Mouse (Mus musculus) neural tube, embryonic 11.5 days (tissue): ENCODE data around the gene Pla2g2f. TPM values are rescaled to one million over a fixed set of nuclear protein-coding genes. Genes with fewer than 3 reads are reported as not detected.

ENCODE experiments used
- ATAC-seq: fragments of 200-750 bp; cut with Nextera tagmentation; 2 replicates; pipeline ENCODE4 v1.8.0; 2017; ENCODE audit warnings: moderate number of reproducible peaks, mild to moderate bottlenecking, moderate TSS enrichment, moderate library complexity; ENCODE audit not compliant: insufficient read depth, low FRiP score, low TSS enrichment
- DNase-seq: peaks from one replicate; pipeline ENCODE4 v3.0.0-alpha.2; 2015; ENCODE audit warnings: low spot score
- H3K27ac ChIP-seq: fragments of 300-500 bp; sonication (generic); 2 replicates; pipeline ENCODE4 v1.5.1; 2014; ENCODE audit warnings: low read depth, mild to moderate bottlenecking, low read length
- H3K27me3 ChIP-seq: fragments of 300-500 bp; sonication (generic); 2 replicates; pipeline ENCODE4 v1.6.1; 2014; ENCODE audit warnings: mild to moderate bottlenecking, low read length, mixed read lengths; ENCODE audit not compliant: control insufficient read depth, insufficient read depth
- H3K36me3 ChIP-seq: fragments of 300-500 bp; sonication (generic); 2 replicates; pipeline ENCODE4 v1.6.1; 2014; ENCODE audit warnings: mild to moderate bottlenecking, low read length, moderate library complexity, mixed read lengths; ENCODE audit not compliant: control insufficient read depth, insufficient read depth
- H3K4me1 ChIP-seq: fragments of 300-500 bp; sonication (generic); 2 replicates; pipeline ENCODE4 v1.6.1; 2014; ENCODE audit warnings: low read length, mixed read lengths; ENCODE audit not compliant: control insufficient read depth, insufficient read depth
- H3K4me2 ChIP-seq: fragments of 300-500 bp; sonication (generic); 2 replicates; pipeline ENCODE4 v1.6.1; 2014; ENCODE audit warnings: low read depth, mild to moderate bottlenecking, moderate library complexity
- H3K4me3 ChIP-seq: fragments of 300-500 bp; sonication (generic); 2 replicates; pipeline ENCODE4 v1.5.1; 2014; ENCODE audit warnings: low read depth, low read length
- H3K9ac ChIP-seq: fragments of 300-500 bp; sonication (generic); 2 replicates; pipeline ENCODE4 v1.6.1; 2014; ENCODE audit warnings: mild to moderate bottlenecking, low read length
- H3K9me3 ChIP-seq: fragments of 300-500 bp; sonication (generic); 2 replicates; pipeline ENCODE4 v1.6.1; 2016; ENCODE audit warnings: low read length; ENCODE audit not compliant: control insufficient read depth
- WGBS: fragments of 180-500 bp; shearing (Covaris S2); extraction: QIAGEN DNeasy Blood & Tissue Kit; methylation state at CpG from one replicate; pipeline ENCODE4 v1.1.7; 2014; 5-methylcytosine and 5-hydroxymethylcytosine counted together
- polyA plus RNA-seq: library from polyadenylated mRNA; unstranded; fragments of >200 nt; fragmentation: Nextera tagmentation; extraction: Ambion mirVana; gene quantifications from 2 replicates; pipeline ENCODE4 v1.2.1, GENCODE M21; 2014

Gene Pla2g2f
- polyA plus RNA-seq, 1 experiment from 2014 or later: 0.17 TPM

- WGBS: 81% methylated on average over 4 of the region's 4 CpGs
- Histone ChIP-seq H3K9me3 (no peaks in the 10 kb centered on the region), H3K4me1 (no peaks in the 10 kb centered on the region), H3K27me3 (no peaks in the 10 kb centered on the region), H3K36me3 (no peaks in the 10 kb centered on the region), H3K9ac (no peak overlapping the region), H3K4me3 (no peak overlapping the region), H3K4me2 (no peak overlapping the region), H3K27ac (no peak overlapping the region)
- ATAC-seq (no peak), DNase-seq (no peak)
Observed at GRCm38 (mm10) chr4:138704169-138704568, 53.3 kb downstream of the Pla2g2f start.

GRCm38 (mm10) chr4:138703591-138703990, 53.8 kb downstream of the Pla2g2f start:
- Histone ChIP-seq H3K9ac (no peak overlapping the region), H3K4me1 (no peaks in the 10 kb centered on the region), H3K36me3 (no peaks in the 10 kb centered on the region), H3K27me3 (no peaks in the 10 kb centered on the region), H3K4me3 (no peak overlapping the region), H3K4me2 (no peak overlapping the region), H3K27ac (no peak overlapping the region), H3K9me3 (no peaks in the 10 kb centered on the region)
- ATAC-seq: no peak
- DNase-seq: no peak
- WGBS: 69% methylated on average over 7 of the region's 7 CpGs

GRCm38 (mm10) chr4:138702528-138702927, 54.9 kb downstream of the Pla2g2f start:
- ATAC-seq: no peak
- WGBS: 88% methylated on average over 8 of the region's 8 CpGs
- Histone ChIP-seq H3K4me1 (no peaks in the 10 kb centered on the region), H3K4me3 (no peak overlapping the region), H3K4me2 (no peak overlapping the region), H3K9ac (no peak overlapping the region), H3K27me3 (no peaks in the 10 kb centered on the region), H3K27ac (no peak overlapping the region), H3K36me3 (no peaks in the 10 kb centered on the region), H3K9me3 (no peaks in the 10 kb centered on the region)
- DNase-seq: no peak

- Histone ChIP-seq H3K9ac (no peak overlapping the region), H3K9me3 (no peaks in the 10 kb centered on the region), H3K36me3 (no peaks in the 10 kb centered on the region), H3K4me1 (0 out of 2 replicates have a peak, but pooled peaks cover 1% of the 10 kb centered on the region), H3K4me2 (no peak overlapping the region), H3K27me3 (no peaks in the 10 kb centered on the region), H3K4me3 (no peak overlapping the region), H3K27ac (no peak overlapping the region)
- DNase-seq: no peak
- WGBS: 75% methylated on average over 2 of the region's 2 CpGs
- no peak for ATAC-seq
Observed at GRCm38 (mm10) chr4:138702031-138702430, 55.4 kb downstream of the Pla2g2f start.

GRCm38 (mm10) chr4:138701111-138701510, 56.3 kb downstream of the Pla2g2f start:
- DNase-seq (no peak), ATAC-seq (no peak)
- no peak overlapping the region for H3K27ac ChIP-seq
- 62% methylated on average over 8 of the region's 8 CpGs for WGBS
- H3K4me1 ChIP-seq: 0 out of 2 replicates have a peak, but pooled peaks cover 3% of the 10 kb centered on the region
- H3K4me2 ChIP-seq: no peak overlapping the region
- H3K9me3 ChIP-seq: no peaks in the 10 kb centered on the region
- H3K36me3 ChIP-seq: no peaks in the 10 kb centered on the region
- H3K27me3 ChIP-seq: no peaks in the 10 kb centered on the region
- no peak overlapping the region for H3K9ac ChIP-seq
- H3K4me3 ChIP-seq: no peak overlapping the region

Other genes with a start within 250 kb of the Pla2g2f start
- gene Vwa5b1, start 121.7 kb downstream of the Pla2g2f start, polyA plus RNA-seq: 0.23 and 0.48 TPM in 2 replicates
- gene Pla2g2c, start 32.8 kb downstream of the Pla2g2f start, polyA plus RNA-seq: 0.46 and 0.80 TPM in 2 replicates
- gene Ubxn10, start 20.5 kb downstream of the Pla2g2f start, polyA plus RNA-seq: 0.84 and 1.0 TPM in 2 replicates
- gene Pla2g2d, start 18.1 kb upstream of the Pla2g2f start, polyA plus RNA-seq: 1.7 and 1.8 TPM in 2 replicates
- gene Pla2g5, start 105.9 kb upstream of the Pla2g2f start, polyA plus RNA-seq: not detected in 2 replicates
- not detected in 2 replicates for gene Gm13030, start 116.3 kb upstream of the Pla2g2f start, polyA plus RNA-seq
- not detected in 2 replicates for gene Pla2g2e, start 120.3 kb upstream of the Pla2g2f start, polyA plus RNA-seq
- gene Otud3, start 156.3 kb upstream of the Pla2g2f start, polyA plus RNA-seq: 2.8 and 3.3 TPM in 2 replicates
- not detected in 2 replicates for gene Rnf186, start 209.5 kb upstream of the Pla2g2f start, polyA plus RNA-seq
- 0.78 and 1.7 TPM in 2 replicates for gene Tmco4, start 215.3 kb upstream of the Pla2g2f start, polyA plus RNA-seq